Mouse (Mus musculus) heart, adult 2 months (tissue): ENCODE measurements around the gene Eif4enif1. TPM values are rescaled to one million over a fixed set of nuclear protein-coding genes. Genes with fewer than 3 reads are reported as not detected.
A peak's percentile ranks its signal among the peaks of the same experiment; 100 is the strongest.

Source experiments
- DNase-seq, 2 experiments: peaks; one replicate each; pipeline ENCODE4 v3.0.0; 2021
- H3K27ac ChIP-seq: fragments of 200-600 bp; 2 replicates; pipeline ENCODE4 v1.8.1; 2022
- H3K27me3 ChIP-seq: fragments of 200-500 bp; 2 replicates; pipeline ENCODE4 v1.6.1; 2012; ENCODE audit warnings: mild to moderate bottlenecking, low read length, inconsistent platforms, mixed read lengths; ENCODE audit not compliant: control insufficient read depth, insufficient read depth
- H3K36me3 ChIP-seq: fragments of 200-500 bp; 2 replicates; pipeline ENCODE4 v1.6.1; 2012; ENCODE audit warnings: low read length, inconsistent platforms; ENCODE audit not compliant: control insufficient read depth, insufficient read depth
- H3K4me1 ChIP-seq: fragments of 200-500 bp; 2 replicates; pipeline ENCODE4 v1.6.1; 2011; ENCODE audit warnings: low read length; ENCODE audit not compliant: control insufficient read depth, insufficient read depth
- H3K4me3 ChIP-seq: fragments of 200-600 bp; 2 replicates; pipeline ENCODE4 v1.8.1; 2022
- H3K79me2 ChIP-seq: fragments of 200-500 bp; replicated peaks from 2 replicates; pipeline ENCODE4 v1.6.1; 2012; ENCODE audit warnings: mild to moderate bottlenecking, inconsistent platforms, low read length, moderate library complexity, mixed read lengths; ENCODE audit not compliant: control insufficient read depth, insufficient read depth
- H3K9ac ChIP-seq: fragments of 200-500 bp; 2 replicates; pipeline ENCODE4 v1.6.1; 2012; ENCODE audit warnings: low read depth, mild to moderate bottlenecking, control low read depth, inconsistent platforms, low read length, mixed read lengths
- CTCF ChIP-seq: fragments of 200-600 bp; IDR thresholded peaks from 2 replicates; pipeline ENCODE4 v1.8.1; 2022; ENCODE audit warnings: antibody characterized with exemption, mild to moderate bottlenecking, moderate library complexity
- EP300 ChIP-seq: fragments of 200-500 bp; IDR thresholded peaks from 2 replicates; pipeline ENCODE4 v1.6.1; 2011; ENCODE audit warnings: low read depth, low read length, control low read depth; ENCODE audit not compliant: insufficient read depth
- POLR2A ChIP-seq: fragments of 200-500 bp; IDR thresholded peaks from 2 replicates; pipeline ENCODE4 v1.6.1; 2011; ENCODE audit warnings: mild to moderate bottlenecking, low read depth, low read length, control low read depth; ENCODE audit not compliant: insufficient read depth
- WGBS: fragments of 180-500 bp; shearing (Covaris S2); methylation state at CpG from one replicate; pipeline ENCODE4 v1.1.7; 2018; 5-methylcytosine and 5-hydroxymethylcytosine counted together
- intact Hi-C: fragments of 180-260 bp; cut with DNase I; formaldehyde crosslinking; loops from one replicate; pipeline ENCODE4 v1.15.1; 2025
- polyA plus RNA-seq: library from polyadenylated mRNA; depleted of rRNA; stranded (reverse); fragments of >200 nt; gene quantifications from 2 replicates; pipeline ENCODE4 v1.2.3, GENCODE M21; 2012
- total RNA-seq, 2 experiments: library from RNA; stranded (reverse); gene quantifications; 2 replicates each; pipeline ENCODE4 v1.2.3; 2021

The Eif4enif1 gene
- total and polyA plus RNA-seq, 3 experiments: 29.6 to 43.6 (median 36.4) TPM

DNA sequence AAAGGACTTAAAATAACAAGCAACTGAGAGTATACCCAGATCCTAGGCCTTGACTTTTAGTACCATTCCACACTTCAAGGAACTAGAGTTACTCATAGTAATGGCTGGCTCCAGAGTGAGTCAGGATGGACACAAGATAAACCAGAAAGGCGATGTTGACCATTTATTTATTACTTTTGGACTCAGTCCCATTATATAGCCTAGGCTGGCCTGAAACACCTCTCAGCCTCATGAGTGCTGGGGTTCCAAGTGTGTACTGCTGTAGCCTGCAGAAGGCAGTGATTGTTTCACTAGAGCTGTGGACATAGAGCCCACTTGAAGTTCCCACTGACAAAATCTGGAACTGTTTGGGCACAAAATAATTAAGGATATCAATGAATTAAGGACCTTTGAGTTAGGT lies 10.3 kb downstream of the Eif4enif1 start:
- no peaks in the 10 kb centered on the region for H3K27me3 ChIP-seq
- no peaks in the 10 kb centered on the region for H3K4me1 ChIP-seq
- H3K9ac ChIP-seq: no peak overlapping the region
- DNase-seq: no peak
- H3K36me3 ChIP-seq: peaks cover 2% of the 10 kb centered on the region
- H3K4me3 ChIP-seq: no peak overlapping the region
- 65% methylated on average over 1 of the region's 1 CpGs for WGBS
- no peak overlapping the region for H3K27ac ChIP-seq
- TF ChIP-seq POLR2A (no peak), CTCF (no peak), EP300 (no peak)
- intact Hi-C loops: no loop called here
- peaks cover 4% of the 10 kb centered on the region; the same call in 1 of the 2 replicates for H3K79me2 ChIP-seq

DNA sequence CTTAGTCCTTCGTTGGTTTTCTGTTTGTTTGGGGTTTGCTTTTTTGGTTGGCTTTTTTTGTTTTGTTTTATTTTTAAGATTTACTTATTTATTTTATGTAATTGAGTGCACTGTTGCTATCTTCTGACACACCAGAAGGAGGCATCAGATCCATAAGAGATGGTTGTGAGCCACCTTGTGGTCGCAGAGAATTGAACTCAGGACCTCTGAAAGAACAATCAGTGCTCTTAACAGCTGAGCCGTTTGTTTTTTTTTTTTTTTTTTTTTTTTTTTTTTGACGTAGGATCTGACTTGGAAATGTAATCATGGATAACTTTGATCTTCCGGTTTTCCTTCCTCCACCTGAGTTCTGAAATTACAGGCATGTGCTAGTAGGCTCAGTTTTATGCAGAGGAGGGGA lies 20.9 kb downstream of the Eif4enif1 start:
- H3K9ac ChIP-seq: no peak overlapping the region
- no peaks in the 10 kb centered on the region for H3K79me2 ChIP-seq
- WGBS: 56% methylated on average over 5 of the region's 5 CpGs
- H3K4me3 ChIP-seq: no peak overlapping the region
- TF ChIP-seq EP300 (no peak), CTCF (peak; percentile 32)
- DNase-seq: no peak
- H3K27me3 ChIP-seq: no peaks in the 10 kb centered on the region
- H3K4me1 ChIP-seq: no peaks in the 10 kb centered on the region
- H3K36me3 ChIP-seq: peaks cover 5% of the 10 kb centered on the region
- no peak overlapping the region for H3K27ac ChIP-seq
- intact Hi-C loops: no loop called here

DNA sequence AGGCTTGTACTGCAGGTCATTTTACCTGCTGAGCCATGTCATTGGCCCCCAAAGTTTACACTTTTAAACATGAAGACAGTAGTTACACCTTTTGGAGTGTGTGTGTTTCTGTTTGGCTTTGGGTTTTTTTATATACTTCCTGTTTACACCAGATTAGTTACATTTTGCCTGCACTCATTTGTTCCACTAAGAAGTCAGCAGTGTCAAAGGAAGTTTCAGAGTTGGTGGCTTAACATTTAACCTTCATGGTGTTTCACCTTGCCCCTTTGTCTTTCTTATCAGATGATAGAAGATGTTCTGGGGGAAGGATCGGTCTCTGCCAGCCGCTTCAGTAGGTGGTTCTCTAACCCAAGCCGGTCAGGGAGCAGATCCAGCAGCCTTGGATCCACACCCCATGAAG lies 24.9 kb downstream of the Eif4enif1 start:
- H3K27me3 ChIP-seq: no peaks in the 10 kb centered on the region
- intact Hi-C loops: no loop called here
- H3K4me3 ChIP-seq: no peak overlapping the region
- 88% methylated on average over 3 of the region's 3 CpGs for WGBS
- H3K27ac ChIP-seq: no peak overlapping the region
- no peak for DNase-seq
- TF ChIP-seq EP300: no peak
- no peak for TF ChIP-seq CTCF
- TF ChIP-seq POLR2A: no peak
- peaks cover 4% of the 10 kb centered on the region for H3K36me3 ChIP-seq
- H3K4me1 ChIP-seq: no peaks in the 10 kb centered on the region
- H3K9ac ChIP-seq: no peak overlapping the region
- no peaks in the 10 kb centered on the region for H3K79me2 ChIP-seq

DNA sequence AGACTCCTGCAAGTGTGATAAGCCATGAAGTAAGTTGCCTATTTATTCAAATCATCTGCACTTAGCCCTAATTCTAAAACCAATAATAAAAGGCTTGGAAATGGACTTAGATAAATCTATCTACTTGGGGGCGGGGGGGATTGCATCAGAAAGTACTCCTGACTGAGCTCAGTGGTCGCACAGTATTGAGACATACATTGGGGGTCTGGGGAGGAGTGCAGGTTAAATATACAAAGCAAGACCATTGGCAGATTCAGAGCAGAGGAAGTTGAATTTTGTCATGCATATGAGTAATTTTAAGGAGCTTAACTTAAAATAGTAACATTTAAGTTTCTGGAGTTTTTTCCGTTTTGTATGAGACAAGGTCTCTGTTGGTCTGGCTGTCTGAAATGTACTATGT lies 30.1 kb downstream of the Eif4enif1 start:
- WGBS: 76% methylated on average over 3 of the region's 3 CpGs
- intact Hi-C loops: no loop called here
- TF ChIP-seq EP300: no peak
- no peak for TF ChIP-seq CTCF
- Histone ChIP-seq H3K79me2 (no peaks in the 10 kb centered on the region), H3K27me3 (no peaks in the 10 kb centered on the region), H3K9ac (no peak overlapping the region), H3K27ac (no peak overlapping the region), H3K4me1 (no peaks in the 10 kb centered on the region), H3K36me3 (peaks cover 6% of the 10 kb centered on the region; the same call in 1 of the 2 replicates), H3K4me3 (no peak overlapping the region)
- no peak for DNase-seq

DNA sequence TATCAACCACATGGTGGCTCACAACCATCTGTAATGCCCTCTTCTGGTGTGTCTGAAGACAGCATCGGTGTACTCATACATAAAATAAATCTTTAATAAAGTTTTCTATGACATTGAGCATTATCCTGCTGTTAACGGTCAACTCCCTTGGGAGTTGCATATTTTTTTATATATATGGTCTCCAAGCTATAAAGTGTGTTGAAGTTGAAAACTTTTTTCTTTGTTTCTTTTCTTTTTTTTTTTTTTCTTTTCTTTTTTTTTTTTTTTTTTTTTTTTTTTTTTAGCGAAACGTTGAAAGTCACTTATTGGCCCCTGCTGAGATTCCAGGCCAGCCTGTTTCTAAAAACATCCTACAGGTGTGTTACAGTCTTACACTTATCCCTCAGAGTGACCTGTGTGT lies 31.5 kb downstream of the Eif4enif1 start:
- intact Hi-C loops: no loop called here
- Histone ChIP-seq H3K36me3 (peaks cover 12% of the 10 kb centered on the region), H3K27ac (no peak overlapping the region), H3K4me3 (no peak overlapping the region), H3K79me2 (no peaks in the 10 kb centered on the region), H3K9ac (no peak overlapping the region), H3K4me1 (no peaks in the 10 kb centered on the region; the same call in 1 of the 2 replicates), H3K27me3 (no peaks in the 10 kb centered on the region)
- DNase-seq: no peak
- WGBS: 95% methylated on average over 4 of the region's 4 CpGs
- TF ChIP-seq CTCF (no peak), EP300 (no peak), POLR2A (no peak)

DNA sequence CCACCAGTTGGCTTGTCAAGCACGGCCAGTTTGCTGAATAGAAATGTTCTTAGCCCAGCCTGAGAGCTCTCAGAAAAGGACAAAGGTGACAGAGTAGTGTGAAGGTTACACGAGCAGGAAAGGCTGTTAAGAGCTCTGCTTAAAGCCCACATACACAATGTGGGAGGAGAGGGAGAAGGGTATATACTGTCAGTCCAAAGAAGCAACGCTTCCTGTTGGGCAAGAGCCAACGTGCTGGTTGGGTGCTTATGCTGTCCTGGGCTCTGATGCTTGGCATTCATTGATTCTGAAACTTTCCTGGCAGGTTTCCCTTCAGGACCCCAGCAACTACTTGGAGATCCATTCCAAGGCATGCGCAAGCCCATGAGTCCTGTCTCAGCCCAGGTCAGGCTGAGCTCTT lies 33.1 kb downstream of the Eif4enif1 start:
- Histone ChIP-seq H3K79me2 (no peaks in the 10 kb centered on the region), H3K36me3 (peaks cover 12% of the 10 kb centered on the region), H3K27ac (no peak overlapping the region), H3K9ac (no peak overlapping the region), H3K4me3 (no peak overlapping the region), H3K27me3 (no peaks in the 10 kb centered on the region), H3K4me1 (no peaks in the 10 kb centered on the region; the same call in 1 of the 2 replicates)
- intact Hi-C loops: no loop called here
- WGBS: 69% methylated on average over 5 of the region's 5 CpGs
- no peak for DNase-seq
- no peak for TF ChIP-seq EP300
